Mouse (Mus musculus) forebrain, embryonic 10.5 days (tissue): ENCODE measurements around the gene Ing3. TPM values are rescaled to one million over a fixed set of nuclear protein-coding genes. Genes with fewer than 3 reads are reported as not detected.

Source experiments
- DNase-seq: peaks from one replicate; pipeline ENCODE4 v3.0.0-alpha.2; 2017; ENCODE audit warnings: low spot score; ENCODE audit errors: extremely low spot score
- H3K27ac ChIP-seq: fragments of 300-500 bp; sonication (generic); 2 replicates; pipeline ENCODE4 v1.5.1; 2016; ENCODE audit warnings: mild to moderate bottlenecking
- H3K27me3 ChIP-seq: fragments of 300-500 bp; sonication (generic); 2 replicates; pipeline ENCODE4 v1.6.1; 2016; ENCODE audit warnings: mild to moderate bottlenecking; ENCODE audit not compliant: poor library complexity, severe bottlenecking
- H3K36me3 ChIP-seq: fragments of 300-500 bp; sonication (generic); replicated peaks from 2 replicates; pipeline ENCODE4 v1.6.1; 2016; ENCODE audit warnings: mild to moderate bottlenecking, moderate library complexity
- H3K4me1 ChIP-seq: fragments of 300-500 bp; sonication (generic); 2 replicates; pipeline ENCODE4 v1.6.1; 2016
- H3K4me3 ChIP-seq: fragments of 300-500 bp; sonication (generic); 2 replicates; pipeline ENCODE4 v1.5.1; 2016; ENCODE audit warnings: mild to moderate bottlenecking, moderate library complexity
- H3K9me3 ChIP-seq: fragments of 300-500 bp; sonication (generic); 2 replicates; pipeline ENCODE4 v1.6.1; 2016; ENCODE audit warnings: mild to moderate bottlenecking, moderate library complexity
- WGBS: fragments of 180-500 bp; shearing (Covaris S2); methylation state at CpG from one replicate; pipeline ENCODE4 v1.1.7; 2016; 5-methylcytosine and 5-hydroxymethylcytosine counted together
- polyA plus RNA-seq: library from polyadenylated mRNA; unstranded; fragments of >200 nt; fragmentation: Nextera tagmentation; extraction: Ambion mirVana; gene quantifications from 2 replicates; pipeline ENCODE4 v1.2.1, GENCODE M21; 2016

Ing3 gene
- polyA plus RNA-seq, 1 experiment from 2014 or later, result 48.4 TPM

- Histone ChIP-seq H3K9me3 (no peaks in the 10 kb centered on the region), H3K4me3 (peak overlapping the region; percentile 54), H3K36me3 (no peaks in the 10 kb centered on the region), H3K4me1 (peaks cover 19% of the 10 kb centered on the region), H3K27me3 (peaks cover 41% of the 10 kb centered on the region), H3K27ac (peak overlapping the region; percentile 77)
- peak; percentile 55 for DNase-seq
- 9% methylated on average over 16 of the region's 16 CpGs for WGBS
These were observed 35.8 kb downstream of the Ing3 start for GRCm38 (mm10) chr6:21984990-21985731.

GRCm38 (mm10) chr6:21985732-21986540, 36.6 kb downstream of the Ing3 start, which contains the start of gene Cped1:
TSS of gene Cped1 (plus strand) at chr6:21985916.
- Histone ChIP-seq H3K9me3 (no peaks in the 10 kb centered on the region), H3K27ac (peak within 1 kb of the TSS; percentile 77), H3K4me1 (peaks cover 19% of the 10 kb centered on the region), H3K27me3 (peaks cover 41% of the 10 kb centered on the region), H3K36me3 (no peaks in the 10 kb centered on the region), H3K4me3 (peak within 1 kb of the TSS; percentile 54)
- peak; percentile 64 for DNase-seq
- WGBS, result under 1% methylated on average over 38 of the region's 38 CpGs

DNA sequence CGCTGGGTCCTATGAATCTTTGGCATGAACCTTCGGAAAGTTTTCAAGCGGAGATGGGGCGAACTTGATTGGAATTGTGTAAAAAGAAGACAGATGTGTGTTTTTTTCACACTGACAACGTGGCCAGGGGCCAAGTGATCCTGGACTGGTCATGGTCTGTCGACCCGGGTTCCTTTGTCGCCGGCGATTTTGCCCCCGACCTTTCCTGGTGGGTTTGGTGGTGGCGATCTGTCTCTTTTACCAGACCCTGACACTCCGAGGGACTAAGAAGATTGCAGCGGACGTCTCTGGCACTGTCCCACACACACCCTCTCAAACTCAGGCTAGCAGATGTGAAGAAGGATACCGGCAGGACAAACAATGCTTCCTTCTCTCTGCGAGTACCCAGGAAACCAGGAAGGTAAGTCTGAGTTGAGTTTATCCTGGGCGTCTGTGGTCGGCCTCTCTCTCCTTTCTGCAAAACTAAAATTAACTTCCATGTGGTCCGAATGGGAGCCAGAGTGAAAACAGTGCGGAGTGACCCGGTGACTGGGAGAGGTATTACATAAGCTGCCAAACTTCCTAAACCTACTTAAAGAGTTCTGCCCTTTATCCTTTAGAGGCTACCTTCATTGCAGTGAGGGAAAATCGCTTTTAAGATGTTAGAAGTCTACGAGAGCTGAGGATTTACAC, 37.4 kb downstream of the Ing3 start:
- no peaks in the 10 kb centered on the region for H3K36me3 ChIP-seq
- H3K4me1 ChIP-seq, result peaks cover 19% of the 10 kb centered on the region
- peak overlapping the region; percentile 54 for H3K4me3 ChIP-seq
- peak overlapping the region; percentile 77 for H3K27ac ChIP-seq
- peaks cover 41% of the 10 kb centered on the region for H3K27me3 ChIP-seq
- peak; percentile 28 for DNase-seq
- 6% methylated on average over 24 of the region's 24 CpGs for WGBS
- H3K9me3 ChIP-seq, result no peaks in the 10 kb centered on the region

DNA sequence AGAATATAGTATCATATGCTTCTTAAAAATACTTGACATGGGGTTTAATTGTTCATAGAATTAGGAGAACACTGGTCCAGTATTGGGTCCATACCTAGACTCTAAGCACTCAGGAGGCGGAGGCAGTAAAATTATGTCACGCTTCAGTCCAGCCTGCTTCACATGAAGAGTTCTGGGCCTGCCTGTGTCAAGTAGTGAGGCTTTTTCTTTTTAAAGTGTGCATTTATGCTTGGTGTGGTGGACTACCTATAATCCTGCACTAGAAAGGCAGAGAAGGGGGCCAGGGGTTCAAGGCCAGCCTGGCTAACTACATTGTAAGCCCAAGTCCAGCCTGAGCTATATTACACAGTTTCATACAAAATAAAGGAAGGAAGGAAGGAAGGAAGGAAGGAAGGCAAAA, 38.2 kb downstream of the Ing3 start:
- peak overlapping the region; percentile 77 for H3K27ac ChIP-seq
- no peak for DNase-seq
- H3K4me3 ChIP-seq, result peak overlapping the region; percentile 54
- no peaks in the 10 kb centered on the region for H3K36me3 ChIP-seq
- peaks cover 41% of the 10 kb centered on the region for H3K27me3 ChIP-seq
- H3K4me1 ChIP-seq, result peaks cover 19% of the 10 kb centered on the region
- no peaks in the 10 kb centered on the region for H3K9me3 ChIP-seq
- 69% methylated on average over 2 of the region's 2 CpGs for WGBS

DNA sequence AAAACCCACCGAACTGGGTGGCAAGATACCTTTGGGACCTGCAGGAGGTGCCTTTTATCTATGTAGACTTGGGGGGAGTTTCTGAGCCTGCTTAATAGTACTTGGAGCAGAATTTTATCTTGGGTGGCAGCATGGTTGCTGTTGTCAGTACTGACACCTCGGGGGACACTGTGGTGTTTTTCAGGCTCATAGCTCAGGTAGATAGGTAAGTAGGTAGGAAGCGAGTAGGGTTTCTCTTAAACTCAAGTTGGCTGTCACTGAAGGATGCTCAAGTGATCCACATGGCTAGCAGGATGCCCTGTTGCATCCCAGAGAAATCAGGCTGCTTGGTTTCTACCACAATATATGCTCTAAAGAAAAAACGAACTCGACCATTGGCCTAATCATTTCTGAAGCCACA, 38.9 kb downstream of the Ing3 start:
- WGBS, result 82% methylated on average over 5 of the region's 5 CpGs
- H3K4me1 ChIP-seq, result peaks cover 19% of the 10 kb centered on the region
- H3K36me3 ChIP-seq, result 0 out of 2 replicates have a peak, but pooled peaks cover 2% of the 10 kb centered on the region
- DNase-seq, result no peak
- H3K27ac ChIP-seq, result peak overlapping the region; percentile 77; the same call in 1 of the 2 replicates
- H3K9me3 ChIP-seq, result no peaks in the 10 kb centered on the region
- peak overlapping the region; percentile 54 for H3K4me3 ChIP-seq
- peaks cover 41% of the 10 kb centered on the region for H3K27me3 ChIP-seq

DNA sequence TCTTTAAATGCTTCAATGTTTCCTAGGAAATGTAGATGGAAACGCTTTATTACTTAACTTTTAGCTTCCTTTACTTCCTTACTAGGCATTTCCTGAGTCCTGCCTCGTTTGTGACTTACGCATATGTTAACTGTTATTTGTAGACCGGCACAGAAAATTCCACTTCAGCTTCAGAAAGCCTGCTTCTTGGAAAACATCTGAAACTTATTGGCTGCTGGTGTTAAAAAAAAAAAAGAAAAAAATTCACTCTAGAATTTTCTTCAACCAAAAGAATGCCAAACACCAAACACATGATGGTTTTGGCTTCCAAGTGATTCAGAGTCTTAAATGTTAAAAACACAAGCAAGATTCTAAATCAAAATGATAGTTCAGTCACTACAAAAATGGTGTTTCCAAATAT, 39.7 kb downstream of the Ing3 start:
- peak overlapping the region; percentile 54 for H3K4me3 ChIP-seq
- peaks cover 19% of the 10 kb centered on the region for H3K4me1 ChIP-seq
- 0 out of 2 replicates have a peak, but pooled peaks cover 2% of the 10 kb centered on the region for H3K36me3 ChIP-seq
- DNase-seq, result no peak
- no peaks in the 10 kb centered on the region for H3K9me3 ChIP-seq
- no peak overlapping the region; the same call in 1 of the 2 replicates for H3K27ac ChIP-seq
- peaks cover 41% of the 10 kb centered on the region for H3K27me3 ChIP-seq
- WGBS, result 65% methylated on average over 4 of the region's 4 CpGs

DNA sequence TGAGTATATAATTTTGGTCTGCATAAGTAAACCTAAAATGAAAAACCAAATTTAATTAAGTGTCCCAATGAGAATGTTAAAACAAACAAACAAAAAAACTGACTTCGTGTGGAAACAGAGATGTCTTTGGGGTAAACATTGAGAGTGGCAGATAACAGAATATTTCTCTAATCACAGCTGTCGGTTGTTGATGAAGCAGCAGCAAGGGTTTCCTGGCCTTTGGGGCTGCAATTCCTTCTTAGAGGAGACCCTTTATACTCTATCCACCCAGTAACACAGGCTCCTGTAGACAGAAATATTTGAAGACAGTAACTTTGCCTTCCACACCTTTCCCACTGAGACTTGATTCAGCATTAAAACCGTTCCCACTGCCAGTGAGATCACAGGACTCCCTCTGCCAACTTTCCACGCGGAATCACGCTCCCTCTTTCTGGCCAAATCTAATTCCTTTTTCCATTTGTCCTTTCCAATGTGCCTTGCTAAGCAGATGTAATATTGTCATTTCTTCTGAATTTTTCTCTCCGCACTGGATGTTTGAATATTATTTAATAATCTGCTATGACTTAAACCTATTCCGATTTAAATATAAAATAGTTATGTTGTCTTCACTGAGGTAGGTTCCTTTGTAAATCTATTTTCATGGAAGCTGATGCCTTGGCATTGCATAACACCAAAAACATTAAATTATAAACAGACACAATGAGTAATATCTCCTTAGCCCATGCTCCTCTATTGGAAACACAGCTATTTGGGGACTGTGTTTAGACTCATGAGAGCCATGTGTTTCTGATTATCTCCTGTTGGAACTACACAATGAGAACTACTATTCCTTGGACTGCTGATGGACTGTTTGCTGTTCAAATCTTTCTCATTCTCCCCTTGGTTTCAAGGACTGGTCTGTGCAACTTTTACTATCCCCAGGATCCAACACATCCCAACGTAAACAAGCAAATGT, 41.1 kb downstream of the Ing3 start:
- WGBS, result 70% methylated on average over 9 of the region's 9 CpGs
- no peak for DNase-seq

GRCm38 (mm10) chr6:21991151-21991550, 41.8 kb downstream of the Ing3 start:
- Histone ChIP-seq H3K27ac (peak overlapping the region; percentile 27; the same call in 1 of the 2 replicates), H3K4me1 (peaks cover 8% of the 10 kb centered on the region), H3K36me3 (0 out of 2 replicates have a peak, but pooled peaks cover 2% of the 10 kb centered on the region), H3K27me3 (peaks cover 26% of the 10 kb centered on the region), H3K4me3 (peak overlapping the region; percentile 54; the same call in 1 of the 2 replicates), H3K9me3 (no peaks in the 10 kb centered on the region)
- no peak for DNase-seq
- 74% methylated on average over 4 of the region's 4 CpGs for WGBS

More for the DNA sequence above, 41.1 kb downstream of the Ing3 start:
- peaks cover 33% of the 10 kb centered on the region for H3K27me3 ChIP-seq
- H3K4me3 ChIP-seq, result peak overlapping the region; percentile 54
- H3K9me3 ChIP-seq, result no peaks in the 10 kb centered on the region
- peaks cover 14% of the 10 kb centered on the region for H3K4me1 ChIP-seq
- 0 out of 2 replicates have a peak, but pooled peaks cover 2% of the 10 kb centered on the region for H3K36me3 ChIP-seq
- peak overlapping the region; percentile 56; the same call in 1 of the 2 replicates for H3K27ac ChIP-seq

- 94% methylated on average over 2 of the region's 2 CpGs for WGBS
- Histone ChIP-seq H3K27ac (no peak overlapping the region), H3K36me3 (0 out of 2 replicates have a peak, but pooled peaks cover 2% of the 10 kb centered on the region), H3K4me3 (no peak overlapping the region), H3K9me3 (no peaks in the 10 kb centered on the region), H3K4me1 (no peaks in the 10 kb centered on the region; the same call in 1 of the 2 replicates), H3K27me3 (peaks cover 7% of the 10 kb centered on the region)
- DNase-seq, result no peak
These were observed 43.7 kb downstream of the Ing3 start for GRCm38 (mm10) chr6:21993070-21993469.

DNA sequence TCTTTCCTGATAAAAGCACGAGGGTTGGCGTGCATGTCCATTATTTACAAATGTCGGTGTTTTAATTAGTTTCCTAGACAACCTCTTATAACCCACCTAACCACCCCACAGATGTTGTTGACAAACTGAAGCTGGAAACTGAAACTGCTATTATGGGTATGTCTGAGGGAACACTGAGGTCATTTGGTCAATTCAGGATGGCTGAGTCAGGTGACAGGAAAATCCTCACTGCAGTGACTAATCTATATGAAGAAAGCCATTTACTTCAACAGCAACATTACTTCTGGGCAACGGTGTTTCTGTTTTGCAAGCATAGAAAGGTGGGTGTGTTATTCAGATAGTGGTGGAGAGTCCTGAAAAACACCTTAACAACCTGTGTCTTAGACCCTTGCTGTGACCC, 48.8 kb downstream of the Ing3 start:
- Histone ChIP-seq H3K4me3 (no peak overlapping the region), H3K36me3 (no peaks in the 10 kb centered on the region), H3K4me1 (peaks cover 28% of the 10 kb centered on the region), H3K27me3 (peaks cover 26% of the 10 kb centered on the region), H3K9me3 (no peaks in the 10 kb centered on the region), H3K27ac (peak overlapping the region; percentile 20; the same call in 1 of the 2 replicates)
- 84% methylated on average over 4 of the region's 4 CpGs for WGBS
- DNase-seq, result no peak

DNA sequence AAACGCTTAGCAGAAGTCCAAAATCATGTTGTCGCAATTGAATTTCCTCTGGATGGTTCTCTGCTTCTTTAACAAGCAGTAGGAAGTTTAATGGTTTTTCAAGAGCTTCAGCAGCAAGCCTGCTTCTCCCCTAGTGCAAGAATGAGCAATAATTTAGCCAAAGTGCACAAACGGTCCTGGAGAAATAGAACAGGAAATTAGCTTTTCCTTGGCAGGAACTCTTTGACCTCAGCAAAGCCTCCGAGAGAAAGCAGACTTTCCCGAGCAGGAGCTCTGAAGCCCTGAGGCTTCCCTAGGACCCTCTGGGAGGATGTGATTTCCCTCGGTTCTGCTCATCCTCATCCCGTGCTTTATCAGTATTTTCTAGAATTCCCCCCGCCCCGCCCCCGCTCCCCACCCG, 49.7 kb downstream of the Ing3 start:
- peaks cover 34% of the 10 kb centered on the region for H3K27me3 ChIP-seq
- no peak overlapping the region for H3K27ac ChIP-seq
- DNase-seq, result no peak
- WGBS, result 56% methylated on average over 11 of the region's 11 CpGs
- no peak overlapping the region for H3K4me3 ChIP-seq
- H3K9me3 ChIP-seq, result no peaks in the 10 kb centered on the region
- peaks cover 37% of the 10 kb centered on the region for H3K4me1 ChIP-seq
- H3K36me3 ChIP-seq, result no peaks in the 10 kb centered on the region
